Mouse (Mus musculus) monocyte, adult 2 months (primary cell): ENCODE measurements around the gene Ninj1.

Experiments
- DNase-seq, 2 experiments: peaks; one replicate each; pipeline ENCODE4 v3.0.0; 2022; ENCODE audit warnings: low spot score in 2 of 2, low read depth in 1 of 2

The Ninj1 gene

GRCm38 (mm10) chr13:49194811-49195210, 7.5 kb downstream of the Ninj1 start:
- DNase-seq, result no peak

- no peak for DNase-seq
These were observed 8.4 kb downstream of the Ninj1 start for GRCm38 (mm10) chr13:49195651-49196050.

- no peak for DNase-seq
These were observed 8.9 kb downstream of the Ninj1 start for GRCm38 (mm10) chr13:49196211-49196610.

- peak; percentile 58 to 76 for DNase-seq
These were observed 9.5 kb downstream of the Ninj1 start for GRCm38 (mm10) chr13:49196766-49197165.

- DNase-seq, result peak in 1 of 2 experiments; percentile 53
These were observed 11.4 kb downstream of the Ninj1 start for GRCm38 (mm10) chr13:49198734-49199133.

GRCm38 (mm10) chr13:49199891-49200290, 12.6 kb downstream of the Ninj1 start:
- no peak for DNase-seq

- peak; percentile 79 to 81 for DNase-seq
These were observed 13.4 kb downstream of the Ninj1 start for GRCm38 (mm10) chr13:49200688-49201087.

- DNase-seq, result no peak
These were observed 15.3 kb downstream of the Ninj1 start for GRCm38 (mm10) chr13:49202556-49202955.

GRCm38 (mm10) chr13:49205381-49205998, 18.2 kb downstream of the Ninj1 start:
- DNase-seq, result peak; percentile 91 to 97

- DNase-seq, result no peak
These were observed 19.1 kb downstream of the Ninj1 start for GRCm38 (mm10) chr13:49206341-49206740.

GRCm38 (mm10) chr13:49209306-49209705, 22.0 kb downstream of the Ninj1 start:
- no peak for DNase-seq

- DNase-seq, result no peak
These were observed 25.6 kb downstream of the Ninj1 start for GRCm38 (mm10) chr13:49212711-49213500.

GRCm38 (mm10) chr13:49213531-49213932, 26.2 kb downstream of the Ninj1 start:
- peak; percentile 74 to 75 for DNase-seq

GRCm38 (mm10) chr13:49214454-49214853, 27.2 kb downstream of the Ninj1 start:
- no peak for DNase-seq

- no peak for DNase-seq
These were observed 27.8 kb downstream of the Ninj1 start for GRCm38 (mm10) chr13:49215128-49215503.

- peak; percentile 97 to 99 for DNase-seq
These were observed 28.4 kb downstream of the Ninj1 start, which contains the start of gene Card19 for GRCm38 (mm10) chr13:49215504-49216219. Gene Card19, minus strand, starts transcription at chr13:49216037.

- no peak for DNase-seq
These were observed 28.9 kb downstream of the Ninj1 start for GRCm38 (mm10) chr13:49216220-49216552.

- no peak for DNase-seq
These were observed 29.7 kb downstream of the Ninj1 start for GRCm38 (mm10) chr13:49216808-49217561.

GRCm38 (mm10) chr13:49218651-49219050, 31.4 kb downstream of the Ninj1 start:
- DNase-seq, result no peak

GRCm38 (mm10) chr13:49219367-49219766, 32.1 kb downstream of the Ninj1 start:
- no peak for DNase-seq

- DNase-seq, result no peak
These were observed 33.6 kb downstream of the Ninj1 start for GRCm38 (mm10) chr13:49220912-49221311.
